Mouse (Mus musculus): ENCODE results near the gene Apoh.

DNA sequence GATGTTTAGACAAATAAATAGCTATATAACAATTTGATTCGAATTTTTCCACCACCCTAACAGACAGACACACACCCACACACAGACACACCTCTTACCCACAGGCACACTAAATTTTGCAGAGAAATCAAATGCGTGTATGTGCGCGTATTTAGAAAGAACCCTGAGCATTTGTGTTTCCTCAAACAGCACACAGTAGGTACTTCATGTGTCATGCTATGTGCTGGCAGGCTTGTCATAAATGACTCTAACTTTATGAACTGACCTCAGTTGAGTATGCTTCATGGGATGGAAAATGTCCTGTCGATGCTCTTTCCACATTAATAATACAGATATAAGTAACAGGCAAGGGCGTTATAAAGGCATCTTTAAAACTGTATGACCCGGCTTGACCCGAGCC lies 17.2 kb upstream of the Apoh start:
- TF ChIP-seq POLR2A (IDR thresholded peaks at IDR 0.05; ENCODE audit: borderline replicate concordance, extremely low read depth, low read depth, low read length) (no peak), CTCF (IDR thresholded peaks at IDR 0.05; ENCODE audit: insufficient read depth, low read length) (no peak)
